Mouse (Mus musculus): ENCODE measurements around the gene Romo1.
"Not testable (repeated sequence)": the region's sequence is repeated elsewhere in the genome, so short reads cannot be mapped to it uniquely, and the experiment has no call there.

Gene Romo1

DNA sequence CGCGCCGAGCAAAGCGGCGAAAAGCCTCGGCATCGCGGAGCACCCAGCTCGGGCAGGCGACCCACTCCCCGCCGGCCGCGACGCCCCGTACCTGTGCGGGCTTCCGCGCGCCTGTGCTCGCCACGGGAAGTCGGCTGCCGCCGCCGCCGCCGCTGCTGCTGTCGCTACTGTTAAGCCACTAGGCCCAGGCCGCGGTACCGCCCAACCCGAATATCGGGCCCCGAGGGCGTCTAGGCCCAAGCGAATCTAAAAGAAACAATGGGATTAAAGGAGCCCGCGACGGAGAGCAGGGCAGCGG lies 35.9 kb downstream of the Romo1 start:
- DNase-seq (ENCODE audit: low spot score in 2 of 2) = no peak

DNA sequence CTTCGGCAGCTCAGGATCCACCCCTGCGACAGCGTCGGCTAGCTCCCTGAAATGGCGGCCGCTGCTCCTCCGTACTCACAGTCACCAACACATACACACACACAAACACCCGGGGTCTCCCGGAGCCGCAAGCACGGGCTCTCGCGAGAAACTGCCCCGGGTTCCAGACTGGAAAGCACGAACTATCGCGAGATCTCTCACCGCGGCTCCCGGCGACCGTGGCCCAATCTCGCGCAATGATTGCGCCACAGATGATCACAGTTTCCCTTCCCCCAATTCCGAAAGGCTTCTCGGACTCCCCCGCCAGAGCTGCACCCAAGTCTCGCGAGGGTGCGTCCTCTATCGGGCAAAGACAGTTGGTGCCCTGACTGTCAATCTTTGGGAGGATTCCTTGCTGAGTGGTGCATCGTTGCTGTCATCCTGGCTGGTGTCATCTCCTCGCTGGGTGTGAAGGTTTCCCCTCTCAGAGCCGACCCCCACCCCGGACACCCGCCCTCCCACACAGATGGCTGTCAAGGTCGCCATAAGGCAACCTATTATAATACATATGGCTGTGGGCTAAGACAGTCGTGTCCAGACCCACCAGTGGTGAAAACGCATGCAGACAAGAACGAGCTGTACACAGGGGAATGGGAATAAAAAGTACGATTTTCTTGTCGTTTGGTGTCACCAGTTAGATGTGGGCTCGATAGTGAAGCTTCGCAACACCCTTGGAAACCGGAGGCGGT lies 36.4 kb downstream of the Romo1 start, which contains the start of gene Rbm39:
TSS of gene Rbm39 (minus strand) at position 145 of the 728 bp plus-strand sequence.
- DNase-seq (ENCODE audit: low spot score in 2 of 2) = peak; percentile 99 to 100

DNA sequence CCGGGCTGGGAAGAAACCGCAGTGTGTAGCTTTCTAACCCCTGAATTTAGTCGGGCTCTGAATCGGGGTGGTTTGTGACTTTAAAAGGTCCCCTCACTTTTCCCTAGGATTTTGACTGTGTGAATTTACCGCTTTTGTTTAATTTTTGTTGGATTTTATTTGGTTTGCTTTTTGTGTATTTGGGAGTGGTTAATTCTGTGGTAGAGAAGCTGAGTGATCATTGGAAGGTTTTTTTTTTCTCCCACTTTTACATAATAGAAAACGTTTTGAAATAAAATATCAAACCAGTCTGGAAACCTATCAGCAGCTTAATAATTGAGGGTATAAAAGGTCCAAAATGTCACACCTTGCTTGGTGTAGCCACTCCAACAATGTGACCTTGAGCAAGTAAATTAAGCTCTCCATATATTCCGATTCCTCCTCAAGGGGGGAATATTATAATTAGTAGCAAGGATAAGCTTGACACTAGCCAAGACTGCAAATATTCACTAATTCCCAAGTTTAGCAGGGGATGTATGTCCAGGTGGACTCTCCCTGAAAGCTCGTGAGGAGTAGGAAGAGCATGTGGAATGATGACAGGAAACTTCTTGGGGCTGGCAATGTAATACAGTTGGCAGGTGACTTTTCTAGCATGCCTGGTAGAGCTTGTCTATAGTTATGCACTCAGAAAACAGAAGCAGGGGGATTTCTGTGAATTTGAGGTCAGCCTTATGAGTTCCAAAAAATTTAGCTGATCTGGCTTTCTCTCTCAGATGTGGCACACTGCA lies 37.2 kb downstream of the Romo1 start:
- DNase-seq (ENCODE audit: low spot score in 2 of 2) = peak in 1 of 2 experiments; percentile 24

DNA sequence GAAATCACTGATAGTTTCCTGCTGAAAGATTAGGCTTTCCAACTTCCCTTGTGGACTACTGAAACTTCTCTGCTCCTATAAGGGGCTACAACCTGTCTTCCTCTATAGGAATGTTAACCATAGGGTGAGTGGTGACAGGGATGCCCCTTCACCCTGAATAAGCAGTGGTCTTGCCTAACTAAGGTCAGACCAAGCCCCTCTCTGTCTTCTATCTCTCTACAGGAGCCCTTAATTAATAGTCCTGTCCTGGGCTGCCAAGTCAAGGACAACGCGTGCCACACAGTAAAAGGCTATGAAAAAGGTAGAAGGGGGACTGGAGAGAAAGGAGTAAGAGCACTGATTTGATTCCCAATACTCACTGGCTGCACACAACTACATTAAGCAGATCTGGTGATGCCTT lies 37.8 kb downstream of the Romo1 start:
- DNase-seq (ENCODE audit: low spot score in 2 of 2) = no peak

DNA sequence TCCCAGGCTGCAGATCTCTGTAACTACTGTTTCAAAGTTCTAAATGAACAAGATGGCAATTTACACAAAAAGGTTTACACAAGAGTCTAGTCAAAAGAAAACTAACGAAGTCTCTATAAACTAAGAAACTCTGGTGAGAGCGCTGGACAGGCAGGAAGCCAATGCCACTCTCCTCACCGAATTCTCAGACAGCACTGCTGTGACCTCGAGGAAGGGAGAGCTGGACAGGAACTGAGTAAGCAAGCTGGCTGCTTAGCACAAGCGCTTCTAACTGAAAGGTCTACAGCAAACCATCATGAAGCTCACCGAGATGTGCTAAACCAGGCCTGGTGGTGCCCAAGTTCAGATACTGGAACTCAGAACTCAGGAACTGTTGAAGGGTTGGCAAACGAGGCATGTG lies 45.4 kb downstream of the Romo1 start:
- DNase-seq (ENCODE audit: low spot score in 2 of 2) = not testable (repeated sequence)

DNA sequence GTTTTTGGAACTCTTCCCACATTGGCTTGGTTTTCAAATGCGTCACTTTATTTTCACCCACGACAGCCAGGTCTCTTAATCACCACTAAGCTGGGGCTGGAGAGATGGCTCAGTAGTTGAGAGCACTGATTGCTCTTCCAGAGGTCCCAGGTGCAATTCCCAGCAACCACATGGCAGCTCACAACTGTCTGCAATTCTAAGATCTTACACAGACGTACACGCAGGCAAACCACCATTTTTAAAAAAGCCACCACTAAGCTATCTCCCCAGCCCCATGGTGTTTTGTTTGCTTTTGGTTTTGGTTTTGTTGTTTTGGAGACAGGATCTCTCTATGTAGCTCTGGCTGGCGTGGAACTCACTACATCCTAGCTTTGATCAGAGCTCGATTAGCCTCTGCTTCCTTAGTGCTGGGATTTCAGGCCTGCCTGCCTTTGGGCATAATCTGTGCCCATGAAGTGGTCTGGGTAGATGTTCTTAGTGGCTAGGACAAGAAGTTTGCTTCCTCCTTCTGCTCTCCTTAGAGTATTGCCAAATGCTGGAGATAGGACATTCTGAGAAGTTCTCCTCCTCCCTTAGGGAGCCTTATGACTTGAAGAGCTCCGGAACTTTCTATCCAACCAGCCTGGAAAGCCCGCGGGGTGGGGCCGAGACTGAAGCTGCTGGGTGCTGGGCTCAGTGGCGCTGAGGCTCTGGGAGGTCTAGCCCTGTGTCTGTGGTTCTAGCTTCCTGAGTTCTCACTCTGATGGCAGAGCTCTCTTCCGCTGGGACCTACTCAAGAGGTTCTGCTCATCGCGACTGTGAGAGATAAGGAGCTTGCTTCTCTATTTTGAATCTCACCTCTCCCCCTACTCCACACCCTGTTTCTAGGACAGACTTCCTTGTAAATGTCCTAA lies 46.4 kb downstream of the Romo1 start:
- DNase-seq (ENCODE audit: low spot score in 2 of 2) = peak; percentile 41 to 58

DNA sequence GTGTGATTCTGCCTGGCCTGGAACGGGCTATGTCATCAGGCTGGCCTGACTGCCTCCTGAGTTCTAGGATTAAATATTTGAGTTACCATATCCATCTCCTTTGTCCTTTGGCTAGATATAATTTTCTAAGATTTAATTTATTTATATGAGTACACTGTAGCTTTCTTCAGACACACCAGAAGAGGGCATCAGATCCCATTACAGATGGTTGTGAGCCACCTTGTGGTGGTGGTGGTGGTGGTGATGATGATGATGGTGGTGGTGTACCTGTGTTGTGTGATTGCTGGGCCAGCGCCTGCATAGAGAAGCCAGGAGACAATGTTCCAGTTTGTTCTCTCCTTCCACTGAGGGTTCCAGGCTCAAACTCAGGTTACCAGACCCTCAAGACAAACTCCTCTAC lies 47.7 kb downstream of the Romo1 start:
- no peak for DNase-seq (ENCODE audit: low spot score in 2 of 2)

DNA sequence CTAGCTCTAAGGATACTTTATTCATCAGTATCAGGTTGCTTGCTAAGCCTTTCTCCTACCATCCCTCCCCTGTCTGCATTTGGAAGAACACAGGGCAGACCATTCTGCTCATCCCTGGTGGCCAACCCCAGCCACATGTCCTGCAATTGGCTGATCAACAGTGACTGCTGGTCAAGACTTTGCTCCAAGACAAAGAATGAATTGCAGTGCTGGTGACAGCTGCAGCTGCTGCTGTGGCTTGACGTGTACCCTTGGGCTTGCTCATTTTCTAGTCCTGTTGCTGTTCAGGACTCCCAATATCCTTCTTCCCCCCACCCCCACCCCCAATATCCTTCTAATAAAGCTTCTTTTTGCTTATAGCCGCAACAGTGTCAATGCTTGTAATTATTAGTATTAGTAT lies 48.2 kb downstream of the Romo1 start:
- no peak for DNase-seq (ENCODE audit: low spot score in 2 of 2)

DNA sequence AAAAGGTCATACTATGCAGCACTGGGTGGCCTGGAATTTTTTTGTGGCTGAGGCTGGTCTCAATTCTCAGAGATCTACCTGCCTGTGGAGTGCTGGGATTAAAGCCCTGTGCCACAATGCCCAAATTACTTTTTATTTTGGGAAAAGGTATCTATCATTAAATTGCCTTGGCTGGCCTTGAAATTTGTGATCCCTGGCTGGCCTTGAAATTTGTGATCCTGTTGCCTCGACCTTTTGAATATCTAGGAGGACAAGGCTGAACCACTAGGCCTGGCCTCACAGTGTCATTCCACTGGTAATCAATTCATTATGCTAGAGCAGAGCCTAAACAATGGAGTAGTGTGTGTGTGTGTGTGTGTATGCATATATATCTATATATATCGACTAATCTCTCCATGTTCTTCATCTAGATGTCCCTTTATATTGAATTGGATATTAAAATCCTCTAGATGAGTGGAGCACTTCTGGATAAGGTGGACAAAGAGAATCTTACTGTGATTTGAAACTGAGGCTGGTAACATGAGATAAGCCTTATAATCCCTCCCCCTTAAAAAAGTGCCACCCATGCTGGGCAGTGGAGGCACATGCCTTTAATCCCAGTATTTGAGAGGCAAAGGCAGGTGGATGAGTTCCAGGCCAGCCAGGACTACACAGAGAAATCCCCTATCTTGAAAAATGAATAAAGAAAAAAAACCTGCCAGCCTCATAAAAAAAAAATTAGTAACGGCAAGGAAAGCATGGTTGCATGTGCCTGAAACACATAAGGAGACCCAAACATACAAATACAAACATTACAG lies 49.4 kb downstream of the Romo1 start:
- no peak for DNase-seq (ENCODE audit: low spot score in 2 of 2)

DNA sequence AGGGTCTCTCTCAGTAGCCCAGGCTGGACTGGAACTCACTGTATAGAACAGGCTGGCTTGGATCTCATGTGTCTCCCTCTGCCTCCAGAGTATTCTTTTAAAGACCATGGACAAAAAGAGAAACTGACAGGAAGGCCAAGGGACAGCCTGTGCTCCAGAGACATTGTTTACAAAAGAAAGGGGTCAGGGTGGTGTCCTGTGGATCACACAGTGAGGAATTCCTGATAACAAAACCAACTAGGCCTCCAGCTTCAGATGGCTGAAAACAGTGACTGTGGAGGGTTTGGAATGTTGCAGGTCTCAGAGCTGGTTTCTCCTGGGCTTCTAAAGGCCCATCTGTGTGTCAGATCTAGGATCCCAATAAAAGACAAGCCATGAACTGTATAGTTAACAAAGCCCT lies 50.7 kb downstream of the Romo1 start:
- DNase-seq (ENCODE audit: low spot score in 2 of 2) = peak in 1 of 2 experiments; percentile 51

Data from heart, adult 9 months (tissue).